In the genomic region with DNA sequence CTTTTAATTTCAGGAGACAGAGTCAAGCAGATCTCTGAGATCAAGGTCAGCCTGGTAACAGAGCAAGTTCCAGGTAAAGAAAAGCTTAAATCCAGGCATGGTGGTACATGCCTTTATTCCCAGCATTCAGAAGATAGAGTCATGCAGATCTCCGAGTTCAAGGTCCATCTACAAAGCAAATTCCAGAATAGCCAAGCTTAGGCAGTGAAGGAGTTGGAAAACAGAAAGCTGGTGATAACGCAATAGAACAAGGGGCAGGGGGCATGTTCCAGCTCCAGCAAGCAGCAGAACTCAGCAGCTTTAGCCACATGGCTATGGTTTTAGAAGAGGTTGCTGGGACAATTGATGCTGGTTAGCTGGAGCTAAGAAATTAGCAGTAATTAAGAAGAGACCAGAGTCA, we compare ENCODE assay signal across 37 mouse cellular contexts. TPM values are rescaled to one million over a fixed set of nuclear protein-coding genes. Genes with fewer than 3 reads are reported as not detected.
"Had no signal": no experiment of that assay in that cellular context is flagged by ENCODE, and none has a peak within 500 bp of the region (broad histone marks: within the 10 kb centered on the region; RNA-seq: fewer than 3 reads in every experiment).

No protein-coding gene starts in this region.

- H3K27me3 ChIP-seq: heart, embryonic 15.5 days; hindbrain, embryonic 12.5 days; kidney, embryonic 15.5 days; limb, embryonic 13.5 days; limb, embryonic 15.5 days had no signal

- ATAC-seq: forebrain, postnatal 0 days; hindbrain, embryonic 16.5 days; inflammation-experienced regulatory T-cells, adult 6 months; liver, embryonic 12.5 days had no signal

- H3K9me3 ChIP-seq: heart, embryonic 13.5 days; heart, embryonic 15.5 days; hindbrain, embryonic 10.5 days; hindbrain, embryonic 12.5 days; kidney, embryonic 15.5 days; limb, embryonic 13.5 days; limb, embryonic 15.5 days; liver, embryonic 12.5 days had no signal

- H3K27ac ChIP-seq: heart, adult 2 months; heart, embryonic 13.5 days; heart, embryonic 15.5 days; hindbrain, embryonic 10.5 days; hindbrain, embryonic 12.5 days; hindbrain, embryonic 14.5 days; kidney, embryonic 15.5 days; kidney, postnatal 0 days; limb, embryonic 13.5 days; limb, embryonic 15.5 days; liver, embryonic 12.5 days had no signal

- H3K36me3 ChIP-seq: heart, embryonic 15.5 days; hindbrain, embryonic 10.5 days; hindbrain, embryonic 12.5 days had no signal

- H3K4me2 ChIP-seq: heart, embryonic 11.5 days; heart, embryonic 13.5 days; heart, embryonic 15.5 days; hindbrain, embryonic 12.5 days; hindbrain, embryonic 14.5 days; kidney, embryonic 15.5 days; limb, embryonic 13.5 days; limb, embryonic 15.5 days; liver, embryonic 12.5 days had no signal

- DNase-seq: forebrain, postnatal 0 days; gastrocnemius, postnatal 14 days; gastrocnemius, postnatal 36 days; heart, adult 11 months; heart, adult 2 months; heart, postnatal 14 days; heart, postnatal 4 days; kidney, adult 11 months; kidney, adult 2 months; kidney, adult 9 months; kidney, postnatal 14 days; kidney, postnatal 36 days; layer of hippocampus, adult 9-11 months; layer of hippocampus, postnatal 36 days; left cerebral cortex, postnatal 4 days had no signal

- H3K4me3 ChIP-seq: heart, adult 2 months; heart, embryonic 13.5 days; heart, embryonic 15.5 days; hindbrain, embryonic 10.5 days; hindbrain, embryonic 12.5 days; kidney, embryonic 15.5 days; limb, embryonic 13.5 days; limb, embryonic 15.5 days; liver, embryonic 12.5 days had no signal

- H3K9ac ChIP-seq: forebrain, postnatal 0 days; heart, embryonic 13.5 days; heart, embryonic 15.5 days; hindbrain, embryonic 12.5 days; hindbrain, embryonic 14.5 days; kidney, embryonic 15.5 days; limb, embryonic 13.5 days; limb, embryonic 15.5 days; liver, embryonic 12.5 days had no signal

RNA-seq across cellular contexts. Expression of a gene that starts 5.2 kb away (rescaled TPM):
- total RNA-seq: forebrain, postnatal 0 days; gastrocnemius, adult 18-20 months; gastrocnemius, adult 8-10 months; gastrocnemius, postnatal 14 days; gastrocnemius, postnatal 36 days; heart, adult 2 months; heart, postnatal 4 days; layer of hippocampus, adult 8-10 months; layer of hippocampus, postnatal 14 days; layer of hippocampus, postnatal 36 days; left cerebral cortex, adult 18-20 months; left cerebral cortex, adult 8-10 months; left cerebral cortex, postnatal 10 days; left cerebral cortex, postnatal 4 days had no signal
- polyA plus RNA-seq: heart, postnatal 0 days; hindbrain, embryonic 14.5 days had no signal

RNA-seq across cellular contexts. Expression of a gene that starts 12.0 kb away (rescaled TPM):
- polyA plus RNA-seq: hindbrain, embryonic 10.5 days had no signal

RNA-seq across cellular contexts. Expression of a gene that starts 22.4 kb away (rescaled TPM):
- total RNA-seq: forebrain, postnatal 0 days; gastrocnemius, adult 18-20 months; gastrocnemius, adult 8-10 months; gastrocnemius, postnatal 14 days; gastrocnemius, postnatal 36 days; heart, postnatal 14 days; heart, postnatal 4 days; layer of hippocampus, adult 18-20 months; layer of hippocampus, adult 8-10 months; layer of hippocampus, postnatal 14 days; left cerebral cortex, adult 18-20 months; left cerebral cortex, adult 8-10 months; left cerebral cortex, postnatal 10 days; left cerebral cortex, postnatal 4 days had no signal
- polyA plus RNA-seq: forebrain, postnatal 0 days; heart, adult 2 months; heart, embryonic 11.5 days; heart, postnatal 0 days; hindbrain, embryonic 10.5 days; hindbrain, embryonic 12.5 days; hindbrain, embryonic 14.5 days; hindbrain, embryonic 16.5 days; kidney, embryonic 15.5 days; kidney, postnatal 0 days; limb, embryonic 13.5 days had no signal
